Mouse (Mus musculus) ES-E14 (cell line): ENCODE data around the gene Phf6. TPM values are rescaled to one million over a fixed set of nuclear protein-coding genes. Genes with fewer than 3 reads are reported as not detected.

Source experiments
- DNase-seq: peaks from one replicate; pipeline ENCODE4 v3.0.0-alpha.2; 2013; ENCODE audit warnings: low read depth, low spot score
- H3K27ac ChIP-seq: 2 replicates; pipeline ENCODE4 v1.5.1; 2012; ENCODE audit warnings: low read depth, mild to moderate bottlenecking, low read length, moderate library complexity, mixed read lengths; ENCODE audit not compliant: poor library complexity, insufficient read depth, severe bottlenecking
- H3K36me3 ChIP-seq: 2 replicates; pipeline ENCODE4 v1.6.1; 2012; ENCODE audit warnings: mild to moderate bottlenecking, low read length, moderate library complexity, mixed read lengths; ENCODE audit not compliant: control insufficient read depth, poor library complexity, insufficient read depth, severe bottlenecking
- H3K4me1 ChIP-seq, 2 experiments: fragments of 150-350 bp in 1 of 2; sonication (generic) in 1 of 2; 2 replicates each; pipeline ENCODE4 v1.6.1; 2012; ENCODE audit warnings: low read length in 2 of 2, mild to moderate bottlenecking in 1 of 2, mixed read lengths in 1 of 2; ENCODE audit not compliant: control insufficient read depth in 2 of 2, insufficient read depth in 2 of 2, poor library complexity in 1 of 2
- H3K4me3 ChIP-seq, 2 experiments: fragments of 150-350 bp in 1 of 2; sonication (generic) in 1 of 2; 2 replicates each; pipeline ENCODE4 v1.5.1; 2012; ENCODE audit warnings: low read length in 2 of 2, low read depth in 1 of 2, mild to moderate bottlenecking in 1 of 2, mixed read lengths in 1 of 2; ENCODE audit not compliant: insufficient read depth in 1 of 2, poor library complexity in 1 of 2, severe bottlenecking in 1 of 2
- H3K9ac ChIP-seq: 2 replicates; pipeline ENCODE4 v1.6.1; 2012; ENCODE audit warnings: low read depth, mild to moderate bottlenecking, low read length, mixed read lengths; ENCODE audit not compliant: poor library complexity, insufficient read depth, severe bottlenecking
- H3K9me3 ChIP-seq: fragments of 150-350 bp; sonication (generic); 2 replicates; pipeline ENCODE4 v1.6.1; 2012; ENCODE audit warnings: low read depth, mild to moderate bottlenecking, low read length; ENCODE audit not compliant: control insufficient read depth, insufficient read depth
- CHD2 ChIP-seq: IDR thresholded peaks from 2 replicates; pipeline ENCODE4 v1.6.1; 2014; ENCODE audit warnings: mild to moderate bottlenecking, low read depth, low read length, inconsistent platforms
- HCFC1 ChIP-seq: IDR thresholded peaks from 2 replicates; pipeline ENCODE4 v1.6.1; 2012; ENCODE audit warnings: low read length, inconsistent platforms, borderline replicate concordance; ENCODE audit not compliant: insufficient read depth
- MAFK ChIP-seq: IDR thresholded peaks from 2 replicates; pipeline ENCODE4 v1.6.1; 2014; ENCODE audit warnings: mild to moderate bottlenecking, low read depth, low read length, inconsistent platforms; ENCODE audit not compliant: insufficient read depth
- ZC3H11A ChIP-seq: IDR thresholded peaks from 2 replicates; pipeline ENCODE4 v1.6.1; 2012; ENCODE audit warnings: low read depth, mild to moderate bottlenecking, inconsistent platforms, low read length, borderline replicate concordance
- ZNF384 ChIP-seq: IDR thresholded peaks from 2 replicates; pipeline ENCODE4 v1.6.1; 2012; ENCODE audit warnings: low read depth, low read length, inconsistent platforms
- in situ Hi-C, 2 experiments: fragments of 600-800 bp; cut with MboI; formaldehyde crosslinking; loops; one replicate each; pipeline ENCODE4 v1.15.1; 2025; ENCODE audit warnings: low sequenced_read_pairs in 2 of 2, inconsistent platforms in 1 of 2; ENCODE audit not compliant: unreplicated experiment in 2 of 2
- total RNA-seq: library from RNA; depleted of rRNA; stranded (reverse); fragments of 300-350 nt; gene quantifications from 2 replicates; pipeline ENCODE4 v1.2.3, GENCODE M21; 2012

Gene Phf6
- total RNA-seq, 1 experiment, result 14.3 TPM

GRCm38 (mm10) chrX:52912826-52913701 is 998 bp downstream of the Phf6 start:
- no peak for DNase-seq
- no peak overlapping the region for H3K27ac ChIP-seq
- H3K4me1 ChIP-seq, result no peaks in the 10 kb centered on the region
- H3K4me3 ChIP-seq, result peak overlapping the region; percentile 85 to 96
- in situ Hi-C loops, result no loop called here
- no peaks in the 10 kb centered on the region for H3K9me3 ChIP-seq
- no peaks in the 10 kb centered on the region for H3K36me3 ChIP-seq
- TF ChIP-seq CHD2, result no peak
- peak overlapping the region; percentile 93; the same call in 1 of the 2 replicates for H3K9ac ChIP-seq

GRCm38 (mm10) chrX:52913856-52914255 is 1.8 kb downstream of the Phf6 start:
- in situ Hi-C loops, result no loop called here
- Histone ChIP-seq H3K9me3 (no peaks in the 10 kb centered on the region), H3K36me3 (no peaks in the 10 kb centered on the region), H3K27ac (no peak overlapping the region), H3K4me3 (no peak overlapping the region), H3K9ac (no peak overlapping the region), H3K4me1 (no peaks in the 10 kb centered on the region)
- no peak for DNase-seq
- TF ChIP-seq ZC3H11A, result no peak
- no peak for TF ChIP-seq CHD2
- TF ChIP-seq MAFK, result no peak
- TF ChIP-seq HCFC1, result no peak
- TF ChIP-seq ZNF384, result no peak

- in situ Hi-C loops, result no loop called here
- Histone ChIP-seq H3K27ac (no peak overlapping the region), H3K36me3 (no peaks in the 10 kb centered on the region), H3K9ac (no peak overlapping the region), H3K4me1 (no peaks in the 10 kb centered on the region), H3K4me3 (no peak overlapping the region), H3K9me3 (no peaks in the 10 kb centered on the region)
- no peak for DNase-seq
- TF ChIP-seq ZC3H11A (no peak), MAFK (no peak), ZNF384 (no peak), HCFC1 (no peak), CHD2 (no peak)
Observed at GRCm38 (mm10) chrX:52914705-52915104, 2.6 kb downstream of the Phf6 start.

- in situ Hi-C loops, result no loop called here
- TF ChIP-seq ZC3H11A (no peak), CHD2 (no peak), MAFK (no peak), ZNF384 (no peak), HCFC1 (no peak)
- Histone ChIP-seq H3K36me3 (no peaks in the 10 kb centered on the region), H3K4me1 (no peaks in the 10 kb centered on the region), H3K9me3 (no peaks in the 10 kb centered on the region), H3K27ac (no peak overlapping the region), H3K4me3 (no peak overlapping the region), H3K9ac (no peak overlapping the region)
- DNase-seq, result no peak
Observed at GRCm38 (mm10) chrX:52916516-52916915, 4.5 kb downstream of the Phf6 start.

- TF ChIP-seq MAFK (no peak), ZNF384 (no peak), ZC3H11A (no peak), HCFC1 (no peak), CHD2 (no peak)
- Histone ChIP-seq H3K4me1 (no peaks in the 10 kb centered on the region), H3K9ac (no peak overlapping the region), H3K9me3 (no peaks in the 10 kb centered on the region), H3K36me3 (no peaks in the 10 kb centered on the region), H3K27ac (no peak overlapping the region), H3K4me3 (no peak overlapping the region)
- in situ Hi-C loops, result no loop called here
- no peak for DNase-seq
Observed at GRCm38 (mm10) chrX:52926726-52927125, 14.7 kb downstream of the Phf6 start.
